Mouse (Mus musculus): ENCODE results near the gene Kif16b.

- TF ChIP-seq CTCF (IDR thresholded peaks at IDR 0.05; ENCODE audit: borderline replicate concordance, extremely low read depth, insufficient read depth, insufficient read length) (no peak), POLR2A (IDR thresholded peaks at IDR 0.05; ENCODE audit: borderline replicate concordance, extremely low read depth, insufficient read depth, insufficient read length, poor library complexity, severe bottlenecking) (no peak)
Measured at GRCm38 (mm10) chr2:142624254-142624653, 277.1 kb downstream of the Kif16b start.

Measured in brain, embryonic 14.5 days (tissue).